Mouse (Mus musculus): Measurements from ENCODE around the gene Olfr1251. TPM values are rescaled to one million over a fixed set of nuclear protein-coding genes. Genes with fewer than 3 reads are reported as not detected.

Gene Olfr1251
- polyA plus RNA-seq (2012; rRNA removed; ENCODE audit: low replicate concordance), result not detected in 2 replicates

DNA sequence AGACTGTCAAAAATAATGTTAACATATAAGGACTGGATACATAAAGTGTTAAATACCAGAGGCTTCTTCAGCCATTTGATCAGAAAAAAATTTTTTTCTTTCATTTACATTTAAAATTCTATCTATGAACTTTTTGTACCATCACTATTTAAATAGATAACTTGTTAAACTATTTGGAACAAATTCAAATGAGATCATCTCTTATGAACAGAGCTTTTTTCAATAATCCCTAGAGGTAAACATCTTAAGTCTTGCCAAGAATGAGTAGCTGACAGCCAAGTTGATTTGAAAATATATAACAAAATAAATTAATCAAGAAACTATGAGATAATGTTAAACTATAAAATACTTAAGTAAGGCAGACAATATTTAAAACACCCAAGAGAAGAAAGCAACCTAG, at the start of gene Olfr1251:
Gene Olfr1251 (minus strand): TSS at position 101 of the 400 bp plus-strand sequence.

DNA sequence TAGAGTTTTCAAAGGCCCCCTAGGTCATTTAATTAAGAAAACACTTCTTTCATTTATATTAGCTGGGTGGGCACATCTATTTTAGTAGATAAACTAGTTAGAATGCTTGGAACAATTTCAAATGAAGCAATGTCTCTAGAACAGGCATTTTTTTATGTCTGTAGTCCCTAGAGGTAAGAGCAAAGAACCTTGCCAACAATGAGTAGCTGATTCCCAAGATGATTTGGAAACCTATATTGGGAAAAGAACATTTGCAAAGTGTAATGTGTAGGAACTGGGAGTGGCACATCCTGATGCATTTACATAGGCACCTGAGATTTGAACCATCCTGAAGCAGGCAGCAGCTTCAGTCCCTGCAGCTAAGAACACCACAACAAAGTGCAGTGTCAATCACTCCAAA, 10.4 kb downstream of the Olfr1251 start, which contains the start of gene Olfr1250:
Gene Olfr1250 (minus strand): TSS at position 101 of the 400 bp plus-strand sequence.

DNA sequence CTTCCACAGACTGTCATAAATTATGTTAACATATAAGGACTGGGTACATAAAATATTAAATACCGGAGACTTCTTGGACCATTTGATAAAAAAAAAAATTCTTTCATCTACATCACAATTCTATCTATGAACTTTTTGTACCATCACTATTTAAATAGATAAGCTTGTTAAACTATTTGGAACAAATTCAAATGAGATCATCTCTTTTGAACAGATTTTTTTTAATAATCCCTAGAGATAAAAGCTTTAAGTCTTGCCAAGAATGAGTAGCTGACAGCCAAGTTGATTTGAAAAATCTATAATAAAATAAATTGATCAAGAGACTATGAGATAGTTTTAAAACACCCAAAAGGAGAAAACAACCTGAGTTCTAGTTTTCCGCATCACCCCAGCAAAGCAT, 36.9 kb downstream of the Olfr1251 start, which contains the start of gene Olfr1249:
Gene Olfr1249 (minus strand): TSS at position 101 of the 400 bp plus-strand sequence.

DNA sequence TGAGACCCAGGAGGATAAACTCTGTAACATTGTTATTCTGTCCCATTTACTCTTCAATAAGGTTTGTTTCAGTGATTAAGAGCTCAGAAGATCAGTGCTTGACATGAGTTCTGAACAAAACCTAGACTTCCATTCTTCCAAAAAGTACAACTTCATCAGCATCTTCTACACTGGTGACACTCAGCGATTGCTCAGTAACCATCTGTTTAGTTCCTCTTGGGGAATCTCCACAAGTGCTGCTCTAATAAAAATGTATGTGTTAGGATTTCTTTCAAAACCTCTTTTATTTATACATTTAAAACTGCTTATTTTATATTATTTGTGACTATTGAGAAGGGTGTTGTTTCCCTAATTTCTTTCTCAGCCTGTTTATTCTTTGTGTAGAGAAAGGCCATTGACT, 53.6 kb downstream of the Olfr1251 start, which contains the start of gene Olfr1248:
Gene Olfr1248 (minus strand): TSS at position 101 of the 400 bp plus-strand sequence.

Other genes with a start within 250 kb of the Olfr1251 start
- not detected in 2 replicates for gene Olfr1240, start 228.9 kb downstream of the Olfr1251 start, polyA plus RNA-seq (2012; rRNA removed; ENCODE audit: low replicate concordance)
- not detected in 2 replicates for gene Olfr1241, start 184.8 kb downstream of the Olfr1251 start, polyA plus RNA-seq (2012; rRNA removed; ENCODE audit: low replicate concordance)
- gene Olfr1242, start 173.6 kb downstream of the Olfr1251 start, polyA plus RNA-seq (2012; rRNA removed; ENCODE audit: low replicate concordance), result not detected in 2 replicates
- gene Olfr1243, start 140.4 kb downstream of the Olfr1251 start, polyA plus RNA-seq (2012; rRNA removed; ENCODE audit: low replicate concordance), result not detected in 2 replicates
- not detected in 2 replicates for gene Olfr1245, start 93.5 kb downstream of the Olfr1251 start, polyA plus RNA-seq (2012; rRNA removed; ENCODE audit: low replicate concordance)
- gene Olfr1246, start 78.8 kb downstream of the Olfr1251 start, polyA plus RNA-seq (2012; rRNA removed; ENCODE audit: low replicate concordance), result not detected in 2 replicates
- not detected in 2 replicates for gene Olfr1247, start 57.8 kb downstream of the Olfr1251 start, polyA plus RNA-seq (2012; rRNA removed; ENCODE audit: low replicate concordance)
- not detected in 2 replicates for gene Olfr1248, start 53.7 kb downstream of the Olfr1251 start, polyA plus RNA-seq (2012; rRNA removed; ENCODE audit: low replicate concordance)
- not detected in 2 replicates for gene Olfr1249, start 37.0 kb downstream of the Olfr1251 start, polyA plus RNA-seq (2012; rRNA removed; ENCODE audit: low replicate concordance)
- not detected in 2 replicates for gene Olfr1250, start 10.5 kb downstream of the Olfr1251 start, polyA plus RNA-seq (2012; rRNA removed; ENCODE audit: low replicate concordance)
- gene Olfr1252, start 53.1 kb upstream of the Olfr1251 start, polyA plus RNA-seq (2012; rRNA removed; ENCODE audit: low replicate concordance), result not detected in 2 replicates
- not detected in 2 replicates for gene Olfr1253, start 85.2 kb upstream of the Olfr1251 start, polyA plus RNA-seq (2012; rRNA removed; ENCODE audit: low replicate concordance)
- gene Olfr1254, start 121.7 kb upstream of the Olfr1251 start, polyA plus RNA-seq (2012; rRNA removed; ENCODE audit: low replicate concordance), result not detected in 2 replicates
- gene Olfr1255, start 140.1 kb upstream of the Olfr1251 start, polyA plus RNA-seq (2012; rRNA removed; ENCODE audit: low replicate concordance), result not detected in 2 replicates
- gene Olfr1256, start 169.6 kb upstream of the Olfr1251 start, polyA plus RNA-seq (2012; rRNA removed; ENCODE audit: low replicate concordance), result not detected in 2 replicates
- not detected in 2 replicates for gene Olfr48, start 176.3 kb upstream of the Olfr1251 start, polyA plus RNA-seq (2012; rRNA removed; ENCODE audit: low replicate concordance)
- not detected in 2 replicates for gene Olfr1257, start 206.5 kb upstream of the Olfr1251 start, polyA plus RNA-seq (2012; rRNA removed; ENCODE audit: low replicate concordance)

Measured in mammary gland, adult 2 months (tissue).